Mouse (Mus musculus) lung, postnatal 25 days (tissue): ENCODE measurements around the gene Dcst1.

Experiments
- DNase-seq: peaks from one replicate; pipeline ENCODE4 v3.0.0; 2022; ENCODE audit warnings: low spot score

Gene Dcst1

GRCm38 (mm10) chr3:89308089-89308488 lies 57.0 kb downstream of the Dcst1 start:
- peak; percentile 86 for DNase-seq

- no peak for DNase-seq
Observed at GRCm38 (mm10) chr3:89305551-89306325, 59.3 kb downstream of the Dcst1 start.

GRCm38 (mm10) chr3:89305105-89305504 lies 59.9 kb downstream of the Dcst1 start:
- DNase-seq, result no peak

GRCm38 (mm10) chr3:89304440-89304839 lies 60.6 kb downstream of the Dcst1 start:
- DNase-seq, result no peak

GRCm38 (mm10) chr3:89300514-89300913 lies 64.5 kb downstream of the Dcst1 start:
- no peak for DNase-seq
